Mouse (Mus musculus): Measurements from ENCODE around the gene Slc25a1. TPM values are rescaled to one million over a fixed set of nuclear protein-coding genes. Genes with fewer than 3 reads are reported as not detected.

Slc25a1 gene
- polyA plus RNA-seq, 1 experiment from 2014 or later = 78.3 TPM

- Histone ChIP-seq H3K9ac (ENCODE audit: low read depth, low read length) (no peak overlapping the region), H3K9me3 (ENCODE audit: control insufficient read depth, low read length) (no peaks in the 10 kb centered on the region), H3K4me2 (replicated peaks; ENCODE audit: low read depth, low read length) (no peak overlapping the region), H3K27me3 (ENCODE audit: control insufficient read depth, insufficient read depth, low read length) (no peaks in the 10 kb centered on the region), H3K36me3 (ENCODE audit: control insufficient read depth, insufficient read depth, low read length) (0 out of 2 replicates have a peak, but pooled peaks cover 3% of the 10 kb centered on the region), H3K4me1 (ENCODE audit: control insufficient read depth, insufficient read depth, low read length) (0 out of 2 replicates have a peak, but pooled peaks cover 2% of the 10 kb centered on the region), H3K4me3 (ENCODE audit: low read length) (no peak overlapping the region), H3K27ac (ENCODE audit: low read depth, low read length) (no peak overlapping the region)
- 97% methylated on average over 4 of the region's 4 CpGs for WGBS
- ATAC-seq (ENCODE audit: low FRiP score, low TSS enrichment) = no peak
Observed at GRCm38 (mm10) chr16:17879571-17879970, 48.4 kb downstream of the Slc25a1 start.

GRCm38 (mm10) chr16:17876096-17876495 is 51.9 kb downstream of the Slc25a1 start:
- Histone ChIP-seq H3K4me3 (ENCODE audit: low read length) (no peak overlapping the region), H3K9ac (ENCODE audit: low read depth, low read length) (no peak overlapping the region), H3K4me2 (replicated peaks; ENCODE audit: low read depth, low read length) (no peak overlapping the region), H3K27me3 (ENCODE audit: control insufficient read depth, insufficient read depth, low read length) (no peaks in the 10 kb centered on the region), H3K4me1 (ENCODE audit: control insufficient read depth, insufficient read depth, low read length) (no peaks in the 10 kb centered on the region), H3K27ac (ENCODE audit: low read depth, low read length) (no peak overlapping the region), H3K36me3 (ENCODE audit: control insufficient read depth, insufficient read depth, low read length) (peaks cover 14% of the 10 kb centered on the region), H3K9me3 (ENCODE audit: control insufficient read depth, low read length) (no peaks in the 10 kb centered on the region)
- ATAC-seq (ENCODE audit: low FRiP score, low TSS enrichment) = no peak
- WGBS = 100% methylated on average over 1 of the region's 1 CpGs

Other genes starting within 250 kb of the Slc25a1 start
- gene Med15, start 195.3 kb downstream of the Slc25a1 start, polyA plus RNA-seq (2014; fragmentation: Nextera tagmentation; extraction: Ambion mirVana) = 32.4 and 39.7 TPM in 2 replicates
- 42.6 and 70.3 TPM in 2 replicates for gene Klhl22, start 168.6 kb downstream of the Slc25a1 start, polyA plus RNA-seq (2014; fragmentation: Nextera tagmentation; extraction: Ambion mirVana)
- 17.2 and 19.6 TPM in 2 replicates for gene Scarf2, start 130.9 kb downstream of the Slc25a1 start, polyA plus RNA-seq (2014; fragmentation: Nextera tagmentation; extraction: Ambion mirVana)
- not detected in 2 replicates for gene B830017H08Rik, start 95.1 kb downstream of the Slc25a1 start, polyA plus RNA-seq (2014; fragmentation: Nextera tagmentation; extraction: Ambion mirVana)
- gene Car15, start 89.9 kb downstream of the Slc25a1 start, polyA plus RNA-seq (2014; fragmentation: Nextera tagmentation; extraction: Ambion mirVana) = 2.7 and 2.9 TPM in 2 replicates
- 0.23 and 0.31 TPM in 2 replicates for gene Gm20518, start 36.5 kb downstream of the Slc25a1 start, polyA plus RNA-seq (2014; fragmentation: Nextera tagmentation; extraction: Ambion mirVana)
- gene Tssk1, start 34.0 kb downstream of the Slc25a1 start, polyA plus RNA-seq (2014; fragmentation: Nextera tagmentation; extraction: Ambion mirVana) = not detected in 2 replicates
- gene Dgcr2, start 29.7 kb downstream of the Slc25a1 start, polyA plus RNA-seq (2014; fragmentation: Nextera tagmentation; extraction: Ambion mirVana) = 73.0 and 91.7 TPM in 2 replicates
- gene Tssk2, start 29.6 kb downstream of the Slc25a1 start, polyA plus RNA-seq (2014; fragmentation: Nextera tagmentation; extraction: Ambion mirVana) = not detected in 2 replicates
- 28.5 and 38.5 TPM in 2 replicates for gene Ess2, start 16.9 kb downstream of the Slc25a1 start, polyA plus RNA-seq (2014; fragmentation: Nextera tagmentation; extraction: Ambion mirVana)
- gene Gsc2, start 13.2 kb downstream of the Slc25a1 start, polyA plus RNA-seq (2014; fragmentation: Nextera tagmentation; extraction: Ambion mirVana) = not detected in 2 replicates
- gene Vpreb2, start 52.2 kb upstream of the Slc25a1 start, polyA plus RNA-seq (2014; fragmentation: Nextera tagmentation; extraction: Ambion mirVana) = not detected in 2 replicates
- gene Dgcr6, start 124.6 kb upstream of the Slc25a1 start, polyA plus RNA-seq (2014; fragmentation: Nextera tagmentation; extraction: Ambion mirVana) = 99.0 and 101 TPM in 2 replicates
- 21.5 and 21.6 TPM in 2 replicates for gene Prodh, start 162.0 kb upstream of the Slc25a1 start, polyA plus RNA-seq (2014; fragmentation: Nextera tagmentation; extraction: Ambion mirVana)
- gene Rtn4r, start 199.4 kb upstream of the Slc25a1 start, polyA plus RNA-seq (2014; fragmentation: Nextera tagmentation; extraction: Ambion mirVana) = 3.6 and 4.7 TPM in 2 replicates